Mouse (Mus musculus): Measurements from ENCODE around the gene Gja1.
"Not testable (repeated sequence)": the region's sequence is repeated elsewhere in the genome, so short reads cannot be mapped to it uniquely, and the experiment has no call there.

Gja1 gene

DNA sequence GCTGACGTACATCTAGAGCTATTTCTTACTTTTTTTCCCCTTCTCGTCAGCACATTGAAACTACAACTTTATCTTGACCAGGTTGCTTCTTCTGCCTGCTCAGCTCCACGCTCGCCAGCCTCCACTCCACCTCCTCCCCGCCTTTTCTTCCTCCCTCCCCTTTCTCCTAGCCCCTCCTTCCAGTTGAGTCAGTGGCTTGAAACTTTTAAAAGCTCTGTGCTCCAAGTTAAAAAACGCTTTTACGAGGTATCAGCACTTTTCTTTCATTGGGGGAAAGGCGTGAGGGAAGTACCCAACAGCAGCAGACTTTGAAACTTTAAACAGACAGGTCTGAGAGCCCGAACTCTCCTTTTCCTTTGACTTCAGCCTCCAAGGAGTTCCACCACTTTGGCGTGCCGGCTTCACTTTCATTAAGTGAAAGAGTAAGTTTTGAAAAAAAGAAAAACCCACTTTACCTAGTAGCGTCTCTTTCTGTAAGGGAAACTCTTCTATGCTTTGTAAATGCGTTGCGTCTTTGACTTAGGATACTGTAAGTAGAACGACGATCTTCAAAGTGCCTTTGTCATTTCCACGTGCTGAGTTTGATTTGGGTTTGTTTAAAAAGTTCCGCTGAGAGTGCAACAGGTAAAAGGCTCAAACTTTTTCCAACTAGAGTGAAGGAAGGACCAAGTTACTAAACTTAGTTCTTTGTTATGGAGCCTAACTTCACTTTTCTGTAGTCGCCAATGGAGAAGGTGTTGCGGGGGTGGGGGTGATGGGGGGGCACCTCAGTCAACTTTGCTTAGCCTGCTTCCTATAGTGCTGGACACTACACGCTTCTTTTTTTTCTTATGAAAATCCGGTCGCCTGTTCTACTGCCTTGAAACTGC lies at the start of gene Gja1:
Gene Gja1, plus strand, starts transcription at position 234 of the 869 bp plus-strand sequence.
- DNase-seq (ENCODE audit: low read depth, low spot score) = peak; percentile 70

DNA sequence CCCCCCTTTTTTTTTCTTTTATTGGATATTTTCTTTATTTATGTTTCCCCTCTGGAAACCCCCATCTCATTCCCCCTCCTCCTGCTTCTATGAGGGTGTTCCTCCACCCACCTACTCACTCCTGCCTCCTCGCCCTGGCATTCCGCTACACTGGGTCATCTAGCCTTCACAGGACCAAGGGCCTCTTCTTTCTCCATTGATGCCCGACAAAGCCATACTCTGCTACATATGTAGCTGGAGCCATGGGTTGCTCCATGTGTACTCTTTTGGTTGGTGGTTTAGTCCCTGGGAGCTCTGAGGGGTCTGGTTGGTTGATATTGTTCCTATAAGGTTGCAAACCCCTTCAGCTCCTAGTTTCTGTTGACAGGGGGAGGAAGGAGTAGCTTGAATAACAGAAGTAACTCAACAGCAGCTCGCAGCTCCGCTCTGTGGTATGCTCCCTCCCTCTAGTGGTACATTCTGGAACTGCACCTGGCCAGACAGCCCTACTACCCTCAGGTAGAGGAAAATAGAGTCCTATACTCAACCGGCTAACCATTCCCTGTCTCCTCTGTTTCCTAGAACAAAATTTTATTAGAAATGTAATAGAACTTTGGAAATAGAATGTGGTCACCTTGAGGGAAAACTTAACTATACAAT lies 38.2 kb upstream of the Gja1 start:
- DNase-seq (ENCODE audit: low read depth, low spot score) = peak; percentile 74

DNA sequence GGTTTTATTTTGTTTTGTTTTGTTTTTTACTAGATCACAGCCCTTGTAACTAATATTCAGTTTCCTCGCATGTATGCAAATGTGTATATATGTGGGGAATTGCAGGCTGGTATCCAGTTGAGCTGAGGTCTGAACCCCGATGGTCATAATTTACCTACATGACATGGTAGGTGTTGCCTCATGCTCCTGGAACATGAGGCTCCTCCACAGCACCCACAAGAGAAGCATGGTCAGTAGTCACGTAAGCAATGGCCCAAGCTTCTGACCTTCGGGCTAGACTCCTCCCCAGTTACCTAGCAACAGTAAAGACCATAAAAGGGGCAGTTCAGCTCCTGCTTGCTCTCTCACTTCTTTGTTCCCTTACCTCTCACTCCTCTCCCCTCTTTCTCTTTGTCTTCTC lies 16.7 kb upstream of the Gja1 start:
- no peak for DNase-seq (ENCODE audit: low read depth, low spot score)

GRCm38 (mm10) chr10:56369073-56369472 lies 8.1 kb upstream of the Gja1 start:
- peak; percentile 77 for DNase-seq (ENCODE audit: low read depth, low spot score)

- peak; percentile 54 for DNase-seq (ENCODE audit: low read depth, low spot score)
Measured at GRCm38 (mm10) chr10:56373021-56373720, 4.0 kb upstream of the Gja1 start.

DNA sequence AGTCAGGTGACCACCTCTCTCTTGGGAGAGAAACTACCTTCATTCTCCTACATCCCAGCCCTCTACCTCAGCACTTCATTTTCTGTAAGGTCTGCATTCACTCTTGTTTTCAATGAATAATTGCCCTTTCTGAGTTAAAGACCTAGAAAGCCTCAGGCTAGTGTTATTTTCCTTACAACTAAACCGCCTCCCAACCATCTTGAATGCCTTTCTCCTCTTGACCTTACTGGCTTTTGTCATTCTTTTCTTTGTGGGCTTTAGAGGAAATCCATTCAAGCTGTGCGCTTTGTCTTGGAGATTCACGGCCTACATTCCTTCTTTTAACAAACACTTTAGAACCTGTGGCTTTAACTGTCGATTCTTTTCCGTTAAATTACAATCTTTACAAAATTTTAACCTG lies 3.0 kb upstream of the Gja1 start:
- no peak for DNase-seq (ENCODE audit: low read depth, low spot score)

DNA sequence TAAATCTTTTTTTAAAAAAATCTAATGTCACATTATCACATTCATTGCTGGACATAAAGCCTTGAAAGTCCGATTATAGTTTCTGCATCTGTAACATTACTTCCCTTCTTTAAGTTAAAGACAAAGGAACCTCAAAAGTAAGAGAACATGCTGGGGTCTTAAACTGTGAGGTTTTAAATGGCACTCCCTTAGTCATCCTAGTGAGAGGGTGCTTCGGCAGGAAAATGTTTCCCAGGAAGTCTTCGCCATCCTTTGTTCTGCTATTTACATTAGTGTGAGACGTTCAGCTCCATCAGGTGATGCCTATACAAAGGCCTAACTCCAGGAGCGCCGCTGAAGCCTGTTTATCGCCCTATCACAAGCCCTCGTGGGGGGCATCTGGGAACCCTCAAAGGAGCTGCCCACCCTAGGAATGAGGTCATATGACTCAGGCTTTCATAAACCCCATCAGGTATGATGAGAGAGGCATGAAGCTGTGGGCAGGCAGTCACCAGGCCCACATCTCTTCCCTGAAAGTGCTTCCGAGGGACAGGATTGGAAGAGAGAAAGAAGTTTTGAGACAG lies 1.1 kb upstream of the Gja1 start:
- DNase-seq (ENCODE audit: low read depth, low spot score) = no peak

GRCm38 (mm10) chr10:56377966-56378647 lies 977 bp downstream of the Gja1 start:
- peak; percentile 75 for DNase-seq (ENCODE audit: low read depth, low spot score)

DNA sequence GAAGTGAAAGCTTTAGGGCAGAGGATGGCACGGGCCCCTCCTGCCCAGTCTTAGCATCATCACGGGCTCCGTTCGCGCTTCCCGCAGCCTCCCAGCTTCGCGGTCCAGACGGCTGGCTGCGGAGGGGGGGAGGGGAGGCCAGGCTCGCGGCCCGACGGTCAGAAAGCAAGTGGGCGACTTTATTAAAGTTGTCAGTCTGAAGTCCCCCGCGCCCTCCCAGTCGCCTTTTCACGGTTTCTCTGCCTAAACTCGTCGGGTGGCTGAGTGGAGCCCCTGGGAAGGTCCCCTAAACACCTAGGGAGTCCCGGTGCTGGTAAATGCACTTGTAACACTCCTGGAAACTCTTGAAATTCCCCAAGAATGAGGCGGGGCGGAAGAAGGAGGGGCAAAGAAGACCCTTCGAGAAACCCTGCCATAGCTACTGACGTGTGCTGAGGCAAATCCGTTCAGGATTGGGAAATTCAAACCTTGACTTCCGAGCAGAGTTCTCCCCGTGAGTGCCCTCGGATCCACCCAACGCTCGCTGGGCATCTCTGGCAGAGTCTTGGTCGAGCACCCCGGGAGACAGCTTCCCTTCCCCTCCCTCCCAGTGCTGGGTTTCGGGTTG lies 1.6 kb downstream of the Gja1 start:
- no peak for DNase-seq (ENCODE audit: low read depth, low spot score)

DNA sequence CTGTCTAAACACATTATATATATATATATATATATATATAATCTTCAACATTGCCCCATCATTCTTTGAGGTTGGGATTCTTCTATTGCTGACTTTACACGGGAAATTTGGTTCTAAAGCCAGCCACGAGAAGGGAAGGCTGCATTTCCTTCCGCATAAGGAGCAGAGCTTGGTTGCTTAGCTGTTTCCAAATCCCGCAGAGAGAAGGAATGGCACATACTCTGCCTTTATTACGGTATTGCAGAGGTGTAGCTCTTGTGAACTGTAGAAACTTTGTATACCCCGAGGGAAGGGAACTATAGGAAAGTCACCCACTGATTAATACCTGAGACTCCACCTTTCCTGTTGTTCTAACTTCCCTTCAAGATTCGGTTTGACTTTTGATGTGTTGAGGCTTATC lies 2.6 kb downstream of the Gja1 start:
- DNase-seq (ENCODE audit: low read depth, low spot score) = no peak

DNA sequence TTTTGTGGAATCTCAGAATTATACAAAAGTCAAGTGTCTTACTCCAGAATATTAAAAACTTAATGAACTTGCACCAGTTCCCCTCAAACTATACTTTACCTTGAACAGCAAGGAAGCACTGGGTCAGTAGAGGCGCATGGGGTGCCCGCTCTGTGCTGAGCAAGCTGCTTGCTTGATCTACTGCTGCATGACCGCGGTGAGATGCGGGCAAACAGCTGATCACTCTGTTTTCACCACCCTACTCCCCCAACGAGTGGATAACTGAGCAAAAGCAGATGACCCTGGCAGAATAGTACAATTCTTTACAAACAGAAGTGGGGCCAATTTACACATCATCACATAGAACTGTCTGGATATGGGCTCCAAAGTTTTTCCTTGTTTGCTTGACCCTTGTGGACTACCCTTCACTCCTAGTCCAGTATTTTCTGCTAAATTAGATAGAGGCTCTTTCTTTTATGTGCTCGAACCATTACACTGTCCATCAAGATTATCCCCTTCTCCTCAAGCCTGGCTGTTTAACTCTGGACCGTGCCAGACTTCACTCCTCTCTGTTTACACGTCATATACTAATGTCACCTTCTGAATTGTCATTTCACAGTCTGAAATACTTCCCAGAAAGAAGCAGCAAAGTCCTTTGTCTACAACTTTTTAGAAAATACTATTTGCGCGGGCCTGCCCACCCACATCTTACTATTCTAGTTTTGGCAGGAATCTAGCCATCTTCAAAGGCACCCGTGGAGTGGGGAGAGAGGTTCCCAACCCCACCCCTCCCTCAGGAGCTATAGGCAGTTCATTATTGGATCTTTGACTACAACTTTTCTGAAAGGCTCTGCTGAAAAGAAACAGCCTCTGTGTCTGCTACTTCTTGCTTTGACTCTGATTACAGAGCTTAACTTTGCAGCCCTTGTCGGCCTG lies 8.3 kb downstream of the Gja1 start:
- DNase-seq (ENCODE audit: low read depth, low spot score) = no peak

- peak; percentile 38 for DNase-seq (ENCODE audit: low read depth, low spot score)
Measured at GRCm38 (mm10) chr10:56393095-56393784, 16.1 kb downstream of the Gja1 start.

DNA sequence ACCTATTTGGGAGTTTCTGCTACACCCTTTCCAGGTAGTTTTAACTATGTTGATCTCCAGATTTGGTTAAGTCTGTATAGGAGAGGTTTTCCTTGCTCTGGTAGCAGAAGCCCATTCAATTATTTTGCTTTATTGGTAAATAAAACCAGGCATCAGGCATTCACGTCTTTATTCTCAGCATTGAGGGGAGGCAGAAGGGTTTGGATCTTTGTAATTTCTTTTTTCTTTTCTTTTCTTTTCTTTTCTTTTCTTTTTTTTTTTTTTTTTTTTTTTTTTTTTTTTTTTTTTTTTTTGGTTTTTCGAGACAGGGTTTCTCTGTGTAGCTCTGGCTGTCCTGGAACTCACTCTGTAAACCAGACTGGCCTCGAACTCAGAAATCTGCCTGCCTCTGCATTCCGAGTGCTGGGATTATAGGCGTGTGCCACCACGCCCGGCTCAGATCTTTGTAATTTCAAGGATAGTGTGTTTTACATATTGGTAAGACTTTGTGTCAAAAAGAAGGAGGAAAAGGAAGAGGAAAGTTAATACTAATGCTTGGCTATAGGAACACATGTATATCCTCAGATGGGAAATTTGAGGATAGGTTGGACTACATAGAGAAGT lies 16.8 kb downstream of the Gja1 start:
- not testable (repeated sequence) for DNase-seq (ENCODE audit: low read depth, low spot score)

- DNase-seq (ENCODE audit: low read depth, low spot score) = no peak
Measured at GRCm38 (mm10) chr10:56397875-56398274, 20.7 kb downstream of the Gja1 start.

- DNase-seq (ENCODE audit: low read depth, low spot score) = no peak
Measured at GRCm38 (mm10) chr10:56398310-56398709, 21.2 kb downstream of the Gja1 start.

GRCm38 (mm10) chr10:56401396-56401795 lies 24.3 kb downstream of the Gja1 start:
- not testable (repeated sequence) for DNase-seq (ENCODE audit: low read depth, low spot score)

DNA sequence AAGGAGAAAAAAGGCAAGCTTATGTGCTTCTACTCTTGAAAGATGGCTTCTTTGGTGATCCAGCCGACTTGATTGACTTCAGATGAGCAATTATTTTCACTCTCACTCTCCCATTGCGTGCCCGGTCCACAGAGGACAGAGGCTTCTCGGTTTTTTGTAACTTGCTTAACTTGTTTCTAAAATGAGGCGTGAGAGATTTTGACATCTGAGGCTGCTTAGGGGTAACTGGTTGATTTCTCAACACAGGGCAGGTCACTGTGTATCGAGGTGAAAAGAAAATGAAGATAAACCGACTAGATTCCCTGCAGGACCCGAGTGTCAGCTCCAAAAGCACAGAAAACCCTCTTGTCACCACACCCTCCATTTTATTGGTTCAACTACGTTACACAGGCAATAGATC lies 28.8 kb downstream of the Gja1 start:
- no peak for DNase-seq (ENCODE audit: low read depth, low spot score)

DNA sequence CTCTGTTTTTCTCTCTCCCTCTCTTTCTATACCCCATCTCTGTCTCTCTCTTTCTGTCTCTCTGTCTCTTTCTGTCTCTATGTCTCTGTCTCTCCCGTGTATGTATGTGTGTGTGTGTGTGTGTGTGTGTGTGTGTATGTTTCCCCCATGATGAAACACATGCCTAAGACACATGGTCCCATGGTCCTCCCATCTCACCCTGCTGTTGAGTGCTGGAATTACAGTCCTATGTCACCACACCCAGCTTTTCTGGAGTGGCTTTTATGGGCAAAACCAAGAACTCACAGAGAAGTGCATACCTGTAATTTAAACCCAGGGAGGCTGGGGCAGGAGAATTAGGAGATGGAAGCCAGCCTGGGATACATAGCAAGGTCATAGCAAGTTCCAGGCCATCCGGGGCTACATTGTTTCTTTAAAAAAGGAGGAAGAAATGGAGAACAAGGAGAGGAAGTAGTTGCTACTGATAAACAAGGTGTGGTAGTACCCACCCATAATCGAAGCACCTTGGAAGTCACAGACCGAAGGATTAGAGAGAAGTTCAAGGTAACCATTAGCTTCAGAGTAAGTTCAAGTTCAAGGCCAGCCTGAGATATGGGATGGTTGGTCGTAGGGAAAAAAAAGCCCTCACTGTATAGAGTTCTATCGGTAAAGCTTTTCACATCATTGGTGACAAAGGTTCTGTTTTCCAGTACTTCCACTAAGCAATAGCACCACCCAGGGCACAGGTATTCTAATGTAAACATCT lies 29.4 kb downstream of the Gja1 start:
- no peak for DNase-seq (ENCODE audit: low read depth, low spot score)

Measured in A20 (cell line).